Mouse (Mus musculus): ENCODE measurements at regions not wholly inside any gene's neighbourhood (a gene's known extent, or its start where the extent isn't known, plus 50 kb on each side); places are given as distances from the start of the nearest gene placed in this dataset.

GRCm38 (mm10) chr17:88333816-88334215 is 106.7 kb upstream of the Foxn2 start:
- TF ChIP-seq FLI1 (IDR thresholded peaks at IDR 0.05; ENCODE audit: low read length) (no peak), GATA1 (IDR thresholded peaks at IDR 0.05; ENCODE audit: borderline replicate concordance, low read length) (no peak)

All from megakaryocyte, embryonic 14.5 days (primary cell).